Mouse (Mus musculus): ENCODE data around the gene Slc25a21.

DNA sequence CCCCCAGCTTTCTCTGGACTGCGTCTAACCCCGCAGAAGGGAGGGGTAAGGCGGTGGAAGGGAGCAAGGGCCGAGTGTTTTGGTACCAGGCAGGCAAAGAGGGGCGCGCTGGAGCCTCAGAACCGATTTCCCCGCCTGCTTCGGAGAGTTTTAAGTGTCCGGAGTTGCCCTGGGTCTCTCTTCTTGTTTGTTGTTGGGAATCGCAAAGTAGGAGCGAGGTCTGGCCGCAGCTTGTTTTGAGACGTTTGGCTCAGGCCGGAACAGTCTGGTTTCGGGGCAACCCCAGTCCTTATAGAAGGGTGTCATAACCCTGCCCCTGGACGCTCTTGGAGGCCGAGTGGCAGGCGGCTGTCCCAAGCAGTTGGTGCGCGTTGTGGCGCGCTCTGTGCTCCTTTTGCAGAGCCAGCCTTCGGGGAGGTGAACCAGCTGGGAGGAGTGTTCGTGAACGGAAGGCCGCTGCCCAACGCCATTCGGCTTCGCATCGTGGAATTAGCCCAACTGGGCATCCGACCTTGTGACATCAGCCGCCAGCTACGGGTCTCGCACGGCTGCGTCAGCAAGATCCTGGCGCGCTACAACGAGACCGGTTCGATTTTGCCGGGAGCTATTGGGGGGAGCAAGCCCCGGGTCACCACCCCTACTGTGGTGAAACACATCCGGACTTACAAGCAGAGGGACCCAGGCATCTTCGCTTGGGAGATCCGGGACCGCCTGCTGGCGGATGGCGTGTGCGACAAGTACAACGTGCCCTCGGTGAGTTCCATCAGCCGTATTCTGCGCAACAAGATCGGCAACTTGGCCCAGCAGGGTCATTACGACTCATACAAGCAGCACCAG lies 500.9 kb downstream of the Slc25a21 start:
- TF ChIP-seq POLR2A (IDR thresholded peaks at IDR 0.05; ENCODE audit: low read depth, low read length): no peak
- TF ChIP-seq CTCF (IDR thresholded peaks at IDR 0.05; ENCODE audit: extremely low read depth, insufficient read depth, insufficient read length, insufficient replicate concordance): no peak

Data from spleen, adult 2 months (tissue).